Mouse (Mus musculus) lung, adult 18-20 months (tissue): ENCODE data around the gene Ammecr1.

ENCODE experiments used
- DNase-seq, 2 experiments: peaks; one replicate each; pipeline ENCODE4 v3.0.0; 2022; ENCODE audit warnings: mixed read lengths in 2 of 2

Ammecr1 gene

GRCm38 (mm10) chrX:142966008-142966966 lies at the start of gene Ammecr1:
Gene Ammecr1 (minus strand): TSS chrX:142966728.
- DNase-seq: peak; percentile 71 to 74

- no peak for DNase-seq
These were observed 47.6 kb upstream of the Ammecr1 start for GRCm38 (mm10) chrX:143014118-143014517.

- no peak for DNase-seq
These were observed 45.8 kb upstream of the Ammecr1 start for GRCm38 (mm10) chrX:143012334-143012733.

GRCm38 (mm10) chrX:143011865-143012264 lies 45.3 kb upstream of the Ammecr1 start:
- no peak for DNase-seq

GRCm38 (mm10) chrX:143004131-143004846 lies 37.8 kb upstream of the Ammecr1 start:
- no peak for DNase-seq

- no peak for DNase-seq
These were observed 30.7 kb upstream of the Ammecr1 start for GRCm38 (mm10) chrX:142997214-142997613.

GRCm38 (mm10) chrX:142994514-142994913 lies 28.0 kb upstream of the Ammecr1 start:
- no peak for DNase-seq

- DNase-seq: no peak
These were observed 17.6 kb upstream of the Ammecr1 start for GRCm38 (mm10) chrX:142984170-142984569.

- DNase-seq: no peak
These were observed 17.1 kb upstream of the Ammecr1 start for GRCm38 (mm10) chrX:142983638-142984037.

GRCm38 (mm10) chrX:142981530-142982130 lies 15.1 kb upstream of the Ammecr1 start:
- DNase-seq: no peak

GRCm38 (mm10) chrX:142980855-142981529 lies 14.5 kb upstream of the Ammecr1 start:
- no peak for DNase-seq

- DNase-seq: no peak
These were observed 12.7 kb upstream of the Ammecr1 start for GRCm38 (mm10) chrX:142979224-142979623.

GRCm38 (mm10) chrX:142972443-142972970 lies 6.0 kb upstream of the Ammecr1 start:
- DNase-seq: no peak

- no peak for DNase-seq
These were observed 5.2 kb upstream of the Ammecr1 start for GRCm38 (mm10) chrX:142971759-142972158.

- peak in 1 of 2 experiments; percentile 3 for DNase-seq
These were observed 539 bp upstream of the Ammecr1 start for GRCm38 (mm10) chrX:142967067-142967466.

GRCm38 (mm10) chrX:142965236-142966007 lies 1.1 kb downstream of the Ammecr1 start:
- DNase-seq: peak in 1 of 2 experiments; percentile 4

- no peak for DNase-seq
These were observed 6.1 kb downstream of the Ammecr1 start for GRCm38 (mm10) chrX:142960434-142960833.

- DNase-seq: no peak
These were observed 6.7 kb downstream of the Ammecr1 start for GRCm38 (mm10) chrX:142959674-142960307.

- no peak for DNase-seq
These were observed 38.1 kb downstream of the Ammecr1 start for GRCm38 (mm10) chrX:142928430-142928829.

- DNase-seq: no peak
These were observed 49.1 kb downstream of the Ammecr1 start for GRCm38 (mm10) chrX:142917394-142917793.

- no peak for DNase-seq
These were observed 49.8 kb downstream of the Ammecr1 start for GRCm38 (mm10) chrX:142916719-142917118.
